Mouse (Mus musculus) heart, embryonic 15.5 days (tissue): ENCODE results near the gene Rassf3. TPM values are rescaled to one million over a fixed set of nuclear protein-coding genes. Genes with fewer than 3 reads are reported as not detected.

Experiments
- ATAC-seq: fragments of 200-750 bp; cut with Nextera tagmentation; replicated peaks from 2 replicates; pipeline ENCODE4 v1.8.0; 2017; ENCODE audit warnings: low read depth, moderate TSS enrichment; ENCODE audit not compliant: insufficient number of reproducible peaks, insufficient read depth, low FRiP score
- H3K27ac ChIP-seq: fragments of 300-500 bp; sonication (generic); 2 replicates; pipeline ENCODE4 v1.5.1; 2015; ENCODE audit warnings: mild to moderate bottlenecking, inconsistent platforms
- H3K27me3 ChIP-seq: fragments of 300-500 bp; sonication (generic); 2 replicates; pipeline ENCODE4 v1.6.1; 2015; ENCODE audit warnings: inconsistent platforms
- H3K36me3 ChIP-seq: fragments of 300-500 bp; sonication (generic); 2 replicates; pipeline ENCODE4 v1.6.1; 2015; ENCODE audit warnings: mild to moderate bottlenecking, inconsistent platforms
- H3K4me1 ChIP-seq: fragments of 300-500 bp; sonication (generic); replicated peaks from 2 replicates; pipeline ENCODE4 v1.6.1; 2015; ENCODE audit warnings: inconsistent platforms
- H3K4me2 ChIP-seq: fragments of 300-500 bp; sonication (generic); 2 replicates; pipeline ENCODE4 v1.6.1; 2015; ENCODE audit warnings: inconsistent platforms, mild to moderate bottlenecking, moderate library complexity
- H3K4me3 ChIP-seq: fragments of 300-500 bp; sonication (generic); 2 replicates; pipeline ENCODE4 v1.5.1; 2015; ENCODE audit warnings: mild to moderate bottlenecking, inconsistent platforms
- H3K9ac ChIP-seq: fragments of 300-500 bp; sonication (generic); 2 replicates; pipeline ENCODE4 v1.6.1; 2015; ENCODE audit warnings: mild to moderate bottlenecking, inconsistent platforms
- H3K9me3 ChIP-seq: fragments of 300-500 bp; sonication (generic); replicated peaks from 2 replicates; pipeline ENCODE4 v1.6.1; 2016; ENCODE audit warnings: inconsistent platforms
- WGBS: fragments of 180-500 bp; shearing (Covaris S2); methylation state at CpG from one replicate; pipeline ENCODE4 v1.1.7; 2015; ENCODE audit warnings: mixed read lengths; 5-methylcytosine and 5-hydroxymethylcytosine counted together
- polyA plus RNA-seq: library from polyadenylated mRNA; unstranded; fragments of >200 nt; fragmentation: Nextera tagmentation; extraction: Ambion mirVana; gene quantifications from 2 replicates; pipeline ENCODE4 v1.2.1, GENCODE M21; 2015

The Rassf3 gene
- polyA plus RNA-seq, 1 experiment from 2014 or later, result 22.2 TPM

- no peak overlapping the region for H3K9ac ChIP-seq
- H3K36me3 ChIP-seq, result peaks cover 10% of the 10 kb centered on the region; the same call in 1 of the 2 replicates
- 0 out of 2 replicates have a peak overlapping the region, but pooled peaks have one; percentile 41 for H3K27ac ChIP-seq
- WGBS, result 45% methylated on average over 22 of the region's 22 CpGs
- no peak overlapping the region for H3K4me2 ChIP-seq
- no peak overlapping the region for H3K4me3 ChIP-seq
- peak; percentile 7; the same call in 1 of the 2 replicates for ATAC-seq
- no peaks in the 10 kb centered on the region for H3K27me3 ChIP-seq
- H3K4me1 ChIP-seq, result peaks cover 58% of the 10 kb centered on the region
- H3K9me3 ChIP-seq, result no peaks in the 10 kb centered on the region
Measured at GRCm38 (mm10) chr10:121419640-121420470, 56.3 kb downstream of the Rassf3 start.

DNA sequence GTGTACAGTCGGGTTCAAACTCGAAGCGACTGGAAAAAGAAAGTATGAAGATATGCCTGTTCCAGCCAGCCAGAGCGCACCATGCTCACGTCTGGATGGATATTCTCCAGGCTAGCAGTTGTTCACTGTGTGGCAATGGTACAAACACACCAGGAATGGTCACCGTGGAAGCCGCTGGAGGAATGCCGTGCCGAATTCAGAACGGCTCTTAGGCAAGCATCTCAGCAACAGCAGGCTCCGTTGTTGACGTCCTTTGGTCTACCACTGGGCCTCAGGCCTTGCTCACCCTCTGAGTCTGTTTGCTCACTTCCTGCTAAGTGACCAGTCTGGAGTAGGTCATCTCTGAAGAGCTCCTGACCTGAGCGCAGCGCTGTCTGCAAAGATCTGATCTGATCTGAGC is 57.3 kb downstream of the Rassf3 start:
- Histone ChIP-seq H3K4me1 (peaks cover 51% of the 10 kb centered on the region), H3K27ac (no peak overlapping the region), H3K4me3 (no peak overlapping the region), H3K4me2 (no peak overlapping the region), H3K9me3 (no peaks in the 10 kb centered on the region), H3K27me3 (no peaks in the 10 kb centered on the region), H3K9ac (no peak overlapping the region), H3K36me3 (peaks cover 13% of the 10 kb centered on the region; the same call in 1 of the 2 replicates)
- ATAC-seq, result no peak
- 84% methylated on average over 14 of the region's 14 CpGs for WGBS

GRCm38 (mm10) chr10:121414127-121414526 is 62.0 kb downstream of the Rassf3 start:
- Histone ChIP-seq H3K4me1 (peaks cover 4% of the 10 kb centered on the region), H3K9ac (no peak overlapping the region), H3K36me3 (peaks cover 32% of the 10 kb centered on the region), H3K4me3 (no peak overlapping the region), H3K9me3 (no peaks in the 10 kb centered on the region), H3K27me3 (no peaks in the 10 kb centered on the region), H3K4me2 (no peak overlapping the region), H3K27ac (no peak overlapping the region)
- 84% methylated on average over 13 of the region's 13 CpGs for WGBS
- no peak for ATAC-seq

DNA sequence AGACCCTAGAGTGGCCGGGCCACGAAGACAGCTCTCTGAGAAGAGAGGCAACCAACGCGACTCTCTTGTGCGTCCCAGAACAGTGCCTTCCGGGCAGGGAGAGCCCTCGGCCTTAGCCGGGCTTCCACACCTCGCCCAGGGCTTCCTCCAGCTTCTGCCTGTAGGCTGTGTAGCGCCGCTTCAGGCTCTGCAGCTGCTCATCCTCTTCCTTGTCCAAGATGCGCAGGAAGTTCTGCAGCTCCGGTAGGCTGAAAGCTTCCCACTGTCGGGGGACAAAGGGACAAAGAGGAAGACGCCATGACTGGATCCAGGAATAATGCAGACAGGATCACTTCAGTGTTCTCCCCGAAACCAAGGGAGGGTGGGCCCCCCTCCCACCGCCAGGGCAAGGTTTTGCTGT is 63.3 kb downstream of the Rassf3 start:
- Histone ChIP-seq H3K9ac (no peak overlapping the region), H3K9me3 (no peaks in the 10 kb centered on the region), H3K4me1 (no peaks in the 10 kb centered on the region; the same call in 1 of the 2 replicates), H3K36me3 (peaks cover 32% of the 10 kb centered on the region), H3K27me3 (no peaks in the 10 kb centered on the region), H3K4me2 (no peak overlapping the region), H3K27ac (no peak overlapping the region), H3K4me3 (no peak overlapping the region)
- WGBS, result 86% methylated on average over 17 of the region's 17 CpGs
- ATAC-seq, result no peak

- H3K9ac ChIP-seq, result no peak overlapping the region
- 84% methylated on average over 11 of the region's 11 CpGs for WGBS
- H3K4me2 ChIP-seq, result no peak overlapping the region
- no peak overlapping the region for H3K27ac ChIP-seq
- no peak for ATAC-seq
- no peaks in the 10 kb centered on the region for H3K27me3 ChIP-seq
- H3K9me3 ChIP-seq, result no peaks in the 10 kb centered on the region
- H3K4me1 ChIP-seq, result no peaks in the 10 kb centered on the region; the same call in 1 of the 2 replicates
- H3K4me3 ChIP-seq, result no peak overlapping the region
- peaks cover 32% of the 10 kb centered on the region for H3K36me3 ChIP-seq
Measured at GRCm38 (mm10) chr10:121411721-121412455, 64.3 kb downstream of the Rassf3 start.

GRCm38 (mm10) chr10:121409717-121410116 is 66.4 kb downstream of the Rassf3 start:
- H3K9me3 ChIP-seq, result no peaks in the 10 kb centered on the region
- no peaks in the 10 kb centered on the region for H3K4me1 ChIP-seq
- H3K9ac ChIP-seq, result no peak overlapping the region
- no peak overlapping the region for H3K4me3 ChIP-seq
- H3K4me2 ChIP-seq, result no peak overlapping the region
- no peak overlapping the region for H3K27ac ChIP-seq
- no peak for ATAC-seq
- no peaks in the 10 kb centered on the region for H3K27me3 ChIP-seq
- 68% methylated on average over 7 of the region's 7 CpGs for WGBS
- peaks cover 20% of the 10 kb centered on the region for H3K36me3 ChIP-seq

- Histone ChIP-seq H3K27me3 (no peaks in the 10 kb centered on the region), H3K4me2 (no peak overlapping the region), H3K27ac (no peak overlapping the region), H3K4me3 (no peak overlapping the region), H3K9ac (no peak overlapping the region), H3K9me3 (no peaks in the 10 kb centered on the region), H3K36me3 (no peaks in the 10 kb centered on the region), H3K4me1 (no peaks in the 10 kb centered on the region)
- 76% methylated on average over 5 of the region's 9 CpGs for WGBS
- no peak for ATAC-seq
Measured at GRCm38 (mm10) chr10:121403946-121404345, 72.2 kb downstream of the Rassf3 start.

DNA sequence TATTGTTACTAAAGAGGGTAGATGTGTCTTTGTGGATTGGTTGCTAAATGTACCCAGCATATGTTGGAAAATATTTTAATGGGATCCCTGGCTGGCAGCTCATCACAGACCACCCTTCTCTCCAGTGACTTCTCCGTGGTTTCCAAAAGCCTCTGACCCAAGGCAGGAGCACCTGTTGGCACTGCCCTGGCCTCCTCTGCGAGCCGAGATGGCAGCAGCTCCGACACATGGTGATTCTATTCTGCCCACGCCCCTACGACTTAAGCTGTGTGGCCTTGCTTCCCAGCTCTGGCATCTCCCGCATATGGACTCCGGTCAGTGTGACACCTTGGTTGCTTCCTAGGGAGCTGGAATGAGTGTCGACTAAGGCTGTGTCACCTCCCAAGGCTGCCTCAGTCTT is 73.0 kb downstream of the Rassf3 start:
- H3K4me3 ChIP-seq, result no peak overlapping the region
- H3K9me3 ChIP-seq, result no peaks in the 10 kb centered on the region
- 61% methylated on average over 9 of the region's 9 CpGs for WGBS
- H3K4me1 ChIP-seq, result no peaks in the 10 kb centered on the region
- no peak for ATAC-seq
- no peaks in the 10 kb centered on the region for H3K36me3 ChIP-seq
- no peak overlapping the region for H3K27ac ChIP-seq
- H3K4me2 ChIP-seq, result no peak overlapping the region
- H3K27me3 ChIP-seq, result no peaks in the 10 kb centered on the region
- H3K9ac ChIP-seq, result no peak overlapping the region

DNA sequence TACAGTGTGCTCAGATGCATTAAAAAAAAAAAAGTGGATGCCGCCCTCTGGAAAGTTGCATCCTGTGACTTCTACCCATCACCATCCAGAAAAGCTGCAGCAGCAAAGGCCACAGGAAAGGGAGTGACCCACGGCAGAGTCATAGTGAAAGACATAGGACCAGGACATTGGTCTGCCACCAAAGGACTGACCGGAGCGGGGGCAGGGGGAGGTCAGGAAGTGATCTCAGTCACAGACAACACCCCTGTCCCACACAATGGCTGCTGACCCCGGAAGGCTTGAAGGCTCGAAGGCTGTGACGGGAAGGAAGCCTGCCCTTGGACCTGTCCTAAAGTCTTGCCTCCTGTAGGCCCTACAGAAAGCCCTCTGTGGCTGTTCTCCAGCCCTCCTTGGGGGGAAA is 75.1 kb downstream of the Rassf3 start:
- no peaks in the 10 kb centered on the region for H3K9me3 ChIP-seq
- no peak overlapping the region for H3K9ac ChIP-seq
- no peaks in the 10 kb centered on the region for H3K27me3 ChIP-seq
- H3K4me2 ChIP-seq, result no peak overlapping the region
- no peak for ATAC-seq
- 69% methylated on average over 7 of the region's 7 CpGs for WGBS
- H3K4me1 ChIP-seq, result peaks cover 1% of the 10 kb centered on the region; the same call in 1 of the 2 replicates
- peaks cover 8% of the 10 kb centered on the region; the same call in 1 of the 2 replicates for H3K36me3 ChIP-seq
- H3K27ac ChIP-seq, result no peak overlapping the region
- no peak overlapping the region for H3K4me3 ChIP-seq

DNA sequence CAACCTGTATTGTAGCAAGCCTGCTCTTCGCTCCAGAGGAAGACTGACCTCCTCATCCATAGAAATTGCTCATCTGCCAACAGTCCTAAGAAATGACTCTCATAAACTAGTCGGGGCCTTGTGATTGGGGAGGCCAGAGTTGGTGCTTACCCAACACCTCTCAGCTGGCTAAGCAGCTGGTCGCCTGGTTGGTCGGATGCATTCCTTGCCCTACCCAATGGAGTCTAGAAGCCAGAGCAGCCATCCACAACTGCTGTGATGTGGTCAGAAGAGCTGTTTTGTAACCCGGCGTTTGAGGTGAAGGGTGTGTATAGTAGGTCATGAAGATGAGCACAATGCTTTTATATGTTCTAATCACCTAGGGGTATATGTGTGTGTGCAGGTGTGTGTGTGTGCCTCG is 77.5 kb downstream of the Rassf3 start:
- H3K36me3 ChIP-seq, result peaks cover 20% of the 10 kb centered on the region; the same call in 1 of the 2 replicates
- H3K9ac ChIP-seq, result no peak overlapping the region
- no peak overlapping the region for H3K4me2 ChIP-seq
- H3K27ac ChIP-seq, result no peak overlapping the region
- H3K4me1 ChIP-seq, result peaks cover 13% of the 10 kb centered on the region
- ATAC-seq, result no peak
- WGBS, result 86% methylated on average over 7 of the region's 7 CpGs
- no peaks in the 10 kb centered on the region for H3K9me3 ChIP-seq
- H3K27me3 ChIP-seq, result no peaks in the 10 kb centered on the region
- H3K4me3 ChIP-seq, result no peak overlapping the region

DNA sequence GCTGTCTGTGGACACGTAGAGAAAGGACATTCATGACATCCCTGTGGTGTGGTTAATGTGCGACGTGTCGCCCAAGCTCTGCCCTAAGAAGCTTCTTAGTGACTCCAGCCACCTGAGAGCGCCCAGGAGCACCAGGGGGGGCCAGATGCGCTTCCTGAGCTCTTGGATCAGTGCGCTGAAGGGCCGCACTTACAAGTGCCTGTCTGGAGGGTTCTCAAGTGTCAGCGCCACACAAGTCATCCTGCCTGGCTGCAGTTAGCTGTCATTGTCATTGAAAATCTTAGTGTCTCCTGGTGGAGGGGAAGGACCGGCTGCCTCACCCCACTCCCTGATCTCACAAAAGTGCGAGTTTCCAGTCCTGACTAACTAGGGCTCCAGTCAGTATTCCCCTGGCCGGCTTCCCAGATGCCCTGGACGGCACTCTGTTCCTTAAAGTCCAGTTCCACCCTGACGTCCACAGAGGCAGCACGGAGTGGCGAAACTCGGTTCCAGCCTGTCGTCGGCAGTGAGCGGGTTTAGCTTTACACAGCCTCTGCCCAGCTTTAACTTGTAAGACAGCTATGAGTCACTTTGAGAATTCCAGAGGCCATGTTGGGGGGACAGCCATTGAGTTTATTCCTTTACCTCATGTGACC is 80.5 kb downstream of the Rassf3 start:
- Histone ChIP-seq H3K27ac (no peak overlapping the region), H3K36me3 (peaks cover 48% of the 10 kb centered on the region; the same call in 1 of the 2 replicates), H3K4me2 (no peak overlapping the region), H3K4me3 (no peak overlapping the region), H3K27me3 (no peaks in the 10 kb centered on the region), H3K4me1 (peaks cover 13% of the 10 kb centered on the region), H3K9ac (no peak overlapping the region), H3K9me3 (no peaks in the 10 kb centered on the region)
- 58% methylated on average over 20 of the region's 20 CpGs for WGBS
- ATAC-seq, result no peak
